Mouse (Mus musculus) cortical plate, adult 2 months (tissue): ENCODE data around the gene Farsb.

ENCODE experiments used
- CTCF ChIP-seq: fragments of 200-500 bp; IDR thresholded peaks from 2 replicates; pipeline ENCODE4 v1.5.1; 2011; ENCODE audit warnings: mild to moderate bottlenecking, control low read depth, low read length; ENCODE audit not compliant: insufficient read depth; ENCODE audit errors: extremely low read depth
- POLR2A ChIP-seq: fragments of 200-500 bp; IDR thresholded peaks from 2 replicates; pipeline ENCODE4 v1.6.1; 2011; ENCODE audit warnings: mild to moderate bottlenecking, low read length, control low read depth; ENCODE audit not compliant: insufficient read depth; ENCODE audit errors: extremely low read depth

- TF ChIP-seq CTCF = no peak
- no peak for TF ChIP-seq POLR2A
Measured at GRCm38 (mm10) chr1:78387854-78388253, 100.8 kb downstream of the Farsb start.
